In genomic region chr12:110952628-110953385, GRCm38 (mm10) we compare ENCODE assay signal across 17 mouse cellular contexts. TPM values are rescaled to one million over a fixed set of nuclear protein-coding genes. Genes with fewer than 3 reads are reported as not detected.
DNase-seq lines count a peak whose midpoint lies in the region; ATAC-seq lines count a peak whose summit lies in the region.
"Had no signal": no experiment of that assay in that cellular context is flagged by ENCODE, and none has a peak within 500 bp of the region (broad histone marks: within the 10 kb centered on the region; RNA-seq: fewer than 3 reads in every experiment).

No protein-coding gene starts in this region.

- no peak for ATAC-seq in liver, embryonic 13.5 days (ENCODE audit: low read depth)
- no peak for ATAC-seq in hindbrain, embryonic 16.5 days
- ATAC-seq in megakaryocyte progenitor cell, adult 5-6 weeks (replicated peaks; ENCODE audit: poor library complexity): no peak
- ATAC-seq: intestine, postnatal 0 days had no signal

- no peaks in the 10 kb centered on the region for H3K9me3 ChIP-seq in liver, embryonic 13.5 days (replicated peaks)
- no peaks in the 10 kb centered on the region for H3K9me3 ChIP-seq in hindbrain, embryonic 16.5 days (ENCODE audit: control insufficient read depth, low read length)
- H3K9me3 ChIP-seq: embryonic facial prominence, embryonic 13.5 days; forebrain, embryonic 10.5 days; hindbrain, embryonic 12.5 days had no signal

- peak; percentile 45 to 72 for DNase-seq in adrenal gland, adult (ENCODE audit: inconsistent age in 2 of 2, low spot score in 1 of 2)
- no peak for DNase-seq in adrenal gland, postnatal 4 days (ENCODE audit: low spot score in 2 of 2)
- no peak for DNase-seq in liver, embryonic 13.5 days
- DNase-seq in liver: no peak
- DNase-seq in cerebellum, postnatal 25 days: peak; percentile 55 to 72
- DNase-seq in adipocyte (ENCODE audit: low spot score): no peak
- DNase-seq: heart, adult 2 months; kidney, postnatal 10 days; lung, postnatal 36 days; thymus, postnatal 25 days had no signal

- peaks cover 28% of the 10 kb centered on the region for H3K36me3 ChIP-seq in liver, embryonic 13.5 days
- peaks cover 11% of the 10 kb centered on the region for H3K36me3 ChIP-seq in hindbrain, embryonic 16.5 days (ENCODE audit: control insufficient read depth, insufficient read depth, low read length)

- H3K4me1 ChIP-seq in liver, embryonic 13.5 days (replicated peaks): peaks cover 55% of the 10 kb centered on the region
- no peaks in the 10 kb centered on the region for H3K4me1 ChIP-seq in hindbrain, embryonic 16.5 days (ENCODE audit: control insufficient read depth, insufficient read depth, low read depth, low read length)
- H3K4me1 ChIP-seq: embryonic facial prominence, embryonic 13.5 days; forebrain, embryonic 10.5 days; hindbrain, embryonic 12.5 days had no signal

- peak overlapping the region; percentile 90 for H3K27ac ChIP-seq in liver, embryonic 13.5 days
- no peak overlapping the region for H3K27ac ChIP-seq in hindbrain, embryonic 16.5 days (ENCODE audit: low read depth, low read length)
- H3K27ac ChIP-seq: embryonic facial prominence, embryonic 13.5 days; forebrain, embryonic 10.5 days; heart, adult 2 months; hindbrain, embryonic 12.5 days had no signal

- no peak overlapping the region for H3K4me3 ChIP-seq in liver, embryonic 13.5 days (replicated peaks)
- H3K4me3 ChIP-seq in hindbrain, embryonic 16.5 days (ENCODE audit: low read length): no peak overlapping the region
- H3K4me3 ChIP-seq: embryonic facial prominence, embryonic 13.5 days; forebrain, embryonic 10.5 days; heart, adult 2 months; hindbrain, embryonic 12.5 days had no signal

- H3K9ac ChIP-seq in liver, embryonic 13.5 days: peak overlapping the region; percentile 53; the same call in 1 of the 2 replicates
- H3K9ac ChIP-seq in hindbrain, embryonic 16.5 days (ENCODE audit: low read depth, low read length): no peak overlapping the region
- H3K9ac ChIP-seq: embryonic facial prominence, embryonic 13.5 days; hindbrain, embryonic 12.5 days had no signal

- WGBS in liver, embryonic 13.5 days (ENCODE audit: insufficient replicate concordance): 82% methylated on average over 6 of the region's 6 CpGs
- 88% methylated on average over 6 of the region's 6 CpGs for WGBS in hindbrain, embryonic 16.5 days

- H3K27me3 ChIP-seq in liver, embryonic 13.5 days: no peaks in the 10 kb centered on the region
- H3K27me3 ChIP-seq in hindbrain, embryonic 16.5 days (replicated peaks; ENCODE audit: control insufficient read depth, insufficient read depth, low read length): no peaks in the 10 kb centered on the region
- H3K27me3 ChIP-seq: embryonic facial prominence, embryonic 13.5 days; hindbrain, embryonic 12.5 days had no signal

- H3K4me2 ChIP-seq in liver, embryonic 13.5 days: no peak overlapping the region
- H3K4me2 ChIP-seq in hindbrain, embryonic 16.5 days (ENCODE audit: low read length): no peak overlapping the region
- H3K4me2 ChIP-seq: embryonic facial prominence, embryonic 13.5 days; hindbrain, embryonic 12.5 days; midbrain, embryonic 11.5 days had no signal

RNA-seq across cellular contexts. Expression of gene Ankrd9, which starts 26.0 kb away (rescaled TPM):
- total RNA-seq in adrenal gland, postnatal 4 days (2021): 1 to 10 TPM; 9.1 to 9.7 TPM
- polyA plus RNA-seq in liver, embryonic 13.5 days (2015; fragmentation: Nextera tagmentation; extraction: Ambion mirVana): 54.2 and 57.6 TPM in 2 replicates
- polyA plus RNA-seq in hindbrain, embryonic 16.5 days (2015; fragmentation: Nextera tagmentation; extraction: Ambion mirVana): 12.2 and 14.2 TPM in 2 replicates
- total RNA-seq in megakaryocyte progenitor cell, adult 5-6 weeks (2015): 1.1 and 1.4 TPM in 2 replicates
- total RNA-seq in megakaryocyte progenitor cell, adult 5-6 weeks (2017): 1.8 and 4.6 TPM in 2 replicates

Comparison
In these comparisons a context has a peak if more than half of its experiments do, and no peak if none do; other contexts are left out.
1. DNase-seq: peak in adrenal gland, adult (2 of 2) and cerebellum, postnatal 25 days (2 of 2); none in adrenal gland, postnatal 4 days (0 of 2), liver, embryonic 13.5 days (single experiment), liver (single experiment) and adipocyte (single experiment).